Mouse (Mus musculus) bone marrow, adult 2 months (tissue): ENCODE measurements around the gene Il17a.

Experiments used
- CTCF ChIP-seq: fragments of 200-500 bp; IDR thresholded peaks from 2 replicates; pipeline ENCODE4 v1.5.1; 2011; ENCODE audit warnings: low read length, control low read depth; ENCODE audit not compliant: control insufficient read depth, insufficient read depth
- POLR2A ChIP-seq: fragments of 200-500 bp; IDR thresholded peaks from 2 replicates; pipeline ENCODE4 v1.6.1; 2011; ENCODE audit warnings: low read depth, mild to moderate bottlenecking, control low read depth, low read length, borderline replicate concordance; ENCODE audit not compliant: control insufficient read depth

GRCm38 (mm10) chr1:20754439-20754838 lies 23.7 kb downstream of the Il17a start:
- TF ChIP-seq CTCF (no peak), POLR2A (no peak)
